In genomic region chr9:21858084-21858483, GRCm38 (mm10) we compare ENCODE assay signal across 9 mouse cellular contexts. TPM values are rescaled to one million over a fixed set of nuclear protein-coding genes. Genes with fewer than 3 reads are reported as not detected.
DNase-seq lines count a peak whose midpoint lies in the region; ATAC-seq and TF ChIP-seq lines count a peak whose summit lies in the region.
"Had no signal": no experiment of that assay in that cellular context is flagged by ENCODE, and none has a peak within 500 bp of the region (broad histone marks: within the 10 kb centered on the region; RNA-seq: fewer than 3 reads in every experiment).

No protein-coding gene starts in this region.

- TF ChIP-seq CTCF in liver, adult 2 months (IDR thresholded peaks at IDR 0.05; ENCODE audit: low read depth, low read length), result no peak

- no peaks in the 10 kb centered on the region for H3K79me2 ChIP-seq in liver, adult 2 months (ENCODE audit: control insufficient read depth, insufficient read depth, low read length)

- no peaks in the 10 kb centered on the region for H3K4me1 ChIP-seq in neural tube, embryonic 11.5 days (ENCODE audit: control insufficient read depth, insufficient read depth, low read length)
- peaks cover under 1% of the 10 kb centered on the region for H3K4me1 ChIP-seq in neural tube, embryonic 15.5 days
- H3K4me1 ChIP-seq in liver, adult 2 months (ENCODE audit: control insufficient read depth, insufficient read depth, low read length), result 0 out of 2 replicates have a peak, but pooled peaks cover 2% of the 10 kb centered on the region
- H3K4me1 ChIP-seq in midbrain, embryonic 13.5 days (replicated peaks), result no peaks in the 10 kb centered on the region
- H3K4me1 ChIP-seq: forebrain, embryonic 13.5 days had no signal

- no peak overlapping the region for H3K9ac ChIP-seq in neural tube, embryonic 11.5 days (ENCODE audit: low read length)
- H3K9ac ChIP-seq in neural tube, embryonic 15.5 days (replicated peaks), result no peak overlapping the region
- H3K9ac ChIP-seq in liver, adult 2 months (ENCODE audit: low read depth, low read length), result no peak overlapping the region
- H3K9ac ChIP-seq in midbrain, embryonic 13.5 days (replicated peaks), result no peak overlapping the region
- H3K9ac ChIP-seq: forebrain, embryonic 13.5 days had no signal

- H3K4me2 ChIP-seq in neural tube, embryonic 11.5 days (ENCODE audit: low read depth), result no peak overlapping the region
- H3K4me2 ChIP-seq in neural tube, embryonic 15.5 days, result no peak overlapping the region
- H3K4me2 ChIP-seq in midbrain, embryonic 13.5 days (replicated peaks), result no peak overlapping the region
- H3K4me2 ChIP-seq: forebrain, embryonic 13.5 days had no signal

- ATAC-seq in neural tube, embryonic 11.5 days (ENCODE audit: insufficient read depth, low FRiP score, low TSS enrichment), result no peak
- no peak for ATAC-seq in neural tube, embryonic 15.5 days (ENCODE audit: low FRiP score)
- no peak for ATAC-seq in midbrain, embryonic 13.5 days
- ATAC-seq: forebrain, embryonic 13.5 days had no signal

- WGBS in neural tube, embryonic 11.5 days, result 57% methylated on average over 6 of the region's 6 CpGs
- 81% methylated on average over 6 of the region's 6 CpGs for WGBS in neural tube, embryonic 15.5 days
- WGBS in liver, adult 2 months, result 81% methylated on average over 6 of the region's 6 CpGs
- WGBS in midbrain, embryonic 13.5 days, result 74% methylated on average over 6 of the region's 6 CpGs

- no peaks in the 10 kb centered on the region for H3K36me3 ChIP-seq in neural tube, embryonic 11.5 days (ENCODE audit: control insufficient read depth, insufficient read depth, low read length)
- no peaks in the 10 kb centered on the region for H3K36me3 ChIP-seq in neural tube, embryonic 15.5 days
- no peaks in the 10 kb centered on the region for H3K36me3 ChIP-seq in liver, adult 2 months (ENCODE audit: control insufficient read depth, insufficient read depth, low read length)
- no peaks in the 10 kb centered on the region for H3K36me3 ChIP-seq in midbrain, embryonic 13.5 days

- H3K27me3 ChIP-seq in neural tube, embryonic 11.5 days (ENCODE audit: control insufficient read depth, insufficient read depth, low read length), result no peaks in the 10 kb centered on the region
- no peaks in the 10 kb centered on the region for H3K27me3 ChIP-seq in neural tube, embryonic 15.5 days (replicated peaks)
- no peaks in the 10 kb centered on the region for H3K27me3 ChIP-seq in liver, adult 2 months (ENCODE audit: control insufficient read depth, insufficient read depth, low read length)
- H3K27me3 ChIP-seq in midbrain, embryonic 13.5 days, result peaks cover 7% of the 10 kb centered on the region; the same call in 1 of the 2 replicates
- H3K27me3 ChIP-seq: forebrain, embryonic 13.5 days had no signal

- no peak overlapping the region for H3K4me3 ChIP-seq in neural tube, embryonic 11.5 days (ENCODE audit: low read depth, low read length)
- no peak overlapping the region for H3K4me3 ChIP-seq in neural tube, embryonic 15.5 days (replicated peaks)
- no peak overlapping the region for H3K4me3 ChIP-seq in liver, adult 2 months (ENCODE audit: insufficient read depth, low read depth, low read length)
- H3K4me3 ChIP-seq in midbrain, embryonic 13.5 days (replicated peaks), result no peak overlapping the region
- H3K4me3 ChIP-seq: forebrain, embryonic 13.5 days had no signal

- H3K27ac ChIP-seq in neural tube, embryonic 11.5 days (ENCODE audit: low read depth, low read length), result no peak overlapping the region
- no peak overlapping the region for H3K27ac ChIP-seq in neural tube, embryonic 15.5 days (replicated peaks)
- peak overlapping the region; percentile 68 for H3K27ac ChIP-seq in liver, adult 2 months (replicated peaks; ENCODE audit: insufficient read depth, low read depth, low read length)
- H3K27ac ChIP-seq in midbrain, embryonic 13.5 days, result no peak overlapping the region
- H3K27ac ChIP-seq: forebrain, embryonic 13.5 days had no signal

- TF ChIP-seq POLR2A in liver, adult 2 months (IDR thresholded peaks at IDR 0.05; ENCODE audit: extremely low read depth, insufficient read depth, low read length), result no peak

- H3K9me3 ChIP-seq in neural tube, embryonic 11.5 days (ENCODE audit: control insufficient read depth, low read length), result no peaks in the 10 kb centered on the region
- no peaks in the 10 kb centered on the region for H3K9me3 ChIP-seq in neural tube, embryonic 15.5 days (replicated peaks)
- peaks cover 5% of the 10 kb centered on the region for H3K9me3 ChIP-seq in midbrain, embryonic 13.5 days
- H3K9me3 ChIP-seq: forebrain, embryonic 13.5 days had no signal

- peak; percentile 29 for DNase-seq in neural tube, embryonic 11.5 days (ENCODE audit: low spot score)
- DNase-seq in heart, postnatal 4 days, result peak; percentile 70
- peak; percentile 33 for DNase-seq in liver, adult 2 months (ENCODE audit: extremely low read depth, low read depth, low spot score)
- no peak for DNase-seq in natural killer cell, adult 2 months (ENCODE audit: low spot score in 2 of 2)
- no peak for DNase-seq in right cerebral cortex, adult 18-20 months
- DNase-seq in left cerebral cortex, adult 11 months (ENCODE audit: low spot score), result no peak

RNA-seq across cellular contexts. Expression of gene Dock6, which starts 5.6 kb away (rescaled TPM):
- polyA plus RNA-seq in neural tube, embryonic 11.5 days (2014; fragmentation: Nextera tagmentation; extraction: Ambion mirVana), result 24.7 and 25.4 TPM in 2 replicates
- polyA plus RNA-seq in neural tube, embryonic 15.5 days (2015; fragmentation: Nextera tagmentation; extraction: Ambion mirVana), result 14.0 and 22.5 TPM in 2 replicates
- 10 to 100 TPM; 61.4 to 70.0 TPM for total RNA-seq in heart, postnatal 4 days (2021)
- total RNA-seq in liver, adult 2 months (2014; rRNA removed), result 8.5 and 12.6 TPM in 2 replicates
- polyA plus RNA-seq in liver, adult 2 months (2012; rRNA removed), result 23.2 and 33.9 TPM in 2 replicates
- 14.2 and 17.0 TPM in 2 replicates for polyA plus RNA-seq in midbrain, embryonic 13.5 days (2015; fragmentation: Nextera tagmentation; extraction: Ambion mirVana)

RNA-seq across cellular contexts. Expression of gene Angptl8, which starts 22.8 kb away (rescaled TPM):
- not detected in 2 replicates for polyA plus RNA-seq in neural tube, embryonic 11.5 days (2014; fragmentation: Nextera tagmentation; extraction: Ambion mirVana)
- 0.42 and 1.1 TPM in 2 replicates for polyA plus RNA-seq in neural tube, embryonic 15.5 days (2015; fragmentation: Nextera tagmentation; extraction: Ambion mirVana)
- not detected for total RNA-seq in heart, postnatal 4 days (2021)
- 13.6 and 22.2 TPM in 2 replicates for total RNA-seq in liver, adult 2 months (2014; rRNA removed)
- polyA plus RNA-seq in liver, adult 2 months (2012; rRNA removed), result 201 and 258 TPM in 2 replicates
- polyA plus RNA-seq in midbrain, embryonic 13.5 days (2015; fragmentation: Nextera tagmentation; extraction: Ambion mirVana), result 0.24 and 0.43 TPM in 2 replicates
- polyA plus RNA-seq: forebrain, embryonic 13.5 days had no signal

RNA-seq across cellular contexts. Expression of gene Kank2, which starts 59.5 kb away (rescaled TPM):
- polyA plus RNA-seq in neural tube, embryonic 11.5 days (2014; fragmentation: Nextera tagmentation; extraction: Ambion mirVana), result 3.7 and 4.5 TPM in 2 replicates
- 4.9 and 7.4 TPM in 2 replicates for polyA plus RNA-seq in neural tube, embryonic 15.5 days (2015; fragmentation: Nextera tagmentation; extraction: Ambion mirVana)
- 10 to 100 TPM; 50.7 to 53.7 TPM for total RNA-seq in heart, postnatal 4 days (2021)
- 12.8 and 20.7 TPM in 2 replicates for total RNA-seq in liver, adult 2 months (2014; rRNA removed)
- polyA plus RNA-seq in liver, adult 2 months (2012; rRNA removed), result 27.2 and 34.5 TPM in 2 replicates
- polyA plus RNA-seq in midbrain, embryonic 13.5 days (2015; fragmentation: Nextera tagmentation; extraction: Ambion mirVana), result 3.3 and 4.3 TPM in 2 replicates

RNA-seq across cellular contexts. Expression of gene Rab3d, which starts 59.9 kb away (rescaled TPM):
- polyA plus RNA-seq in neural tube, embryonic 11.5 days (2014; fragmentation: Nextera tagmentation; extraction: Ambion mirVana), result 11.1 and 12.7 TPM in 2 replicates
- polyA plus RNA-seq in neural tube, embryonic 15.5 days (2015; fragmentation: Nextera tagmentation; extraction: Ambion mirVana), result 23.6 and 24.7 TPM in 2 replicates
- 10 to 100 TPM in 1 of 2 experiments, 1 to 10 TPM in 1; 8.9 to 10.3 TPM for total RNA-seq in heart, postnatal 4 days (2021)
- 5.5 and 5.6 TPM in 2 replicates for total RNA-seq in liver, adult 2 months (2014; rRNA removed)
- polyA plus RNA-seq in liver, adult 2 months (2012; rRNA removed), result 8.0 and 16.6 TPM in 2 replicates
- polyA plus RNA-seq in midbrain, embryonic 13.5 days (2015; fragmentation: Nextera tagmentation; extraction: Ambion mirVana), result 10.8 and 11.4 TPM in 2 replicates

Comparison
In these comparisons a context has a peak if more than half of its experiments do, and no peak if none do; other contexts are left out.
1. DNase-seq: peak in neural tube, embryonic 11.5 days (single experiment), heart, postnatal 4 days (single experiment) and liver, adult 2 months (single experiment); none in natural killer cell, adult 2 months (0 of 2), right cerebral cortex, adult 18-20 months (single experiment) and left cerebral cortex, adult 11 months (single experiment).
2. RNA of gene Angptl8, which starts 22.8 kb away (polyA plus RNA-seq): 201 to 258 TPM in liver, adult 2 months; 0.24 to 0.43 TPM in midbrain, embryonic 13.5 days, 0.42 to 1.1 TPM in neural tube, embryonic 15.5 days and not detected in neural tube, embryonic 11.5 days; every median in the first group is over 10 times any median in the second.